Mouse (Mus musculus) heart, embryonic 13.5 days (tissue): Measurements from ENCODE around the gene Cntfr. TPM values are rescaled to one million over a fixed set of nuclear protein-coding genes. Genes with fewer than 3 reads are reported as not detected.
A peak's percentile ranks its signal among the peaks of the same experiment; 100 is the strongest.

Source experiments
- ATAC-seq: fragments of 200-750 bp; cut with Nextera tagmentation; 2 replicates; pipeline ENCODE4 v1.8.0; 2017; ENCODE audit warnings: moderate TSS enrichment; ENCODE audit not compliant: insufficient number of reproducible peaks, low FRiP score, low TSS enrichment; ENCODE audit errors: extremely low read depth
- H3K27ac ChIP-seq: fragments of 300-500 bp; sonication (generic); replicated peaks from 2 replicates; pipeline ENCODE4 v1.5.1; 2015; ENCODE audit warnings: moderate library complexity, mild to moderate bottlenecking, inconsistent platforms
- H3K27me3 ChIP-seq: fragments of 300-500 bp; sonication (generic); replicated peaks from 2 replicates; pipeline ENCODE4 v1.6.1; 2015; ENCODE audit warnings: mild to moderate bottlenecking, inconsistent platforms
- H3K36me3 ChIP-seq: fragments of 300-500 bp; sonication (generic); 2 replicates; pipeline ENCODE4 v1.6.1; 2015; ENCODE audit warnings: mild to moderate bottlenecking, inconsistent platforms
- H3K4me1 ChIP-seq: fragments of 300-500 bp; sonication (generic); 2 replicates; pipeline ENCODE4 v1.6.1; 2015; ENCODE audit warnings: inconsistent platforms
- H3K4me2 ChIP-seq: fragments of 300-500 bp; sonication (generic); 2 replicates; pipeline ENCODE4 v1.6.1; 2015; ENCODE audit warnings: inconsistent platforms, mild to moderate bottlenecking, moderate library complexity
- H3K4me3 ChIP-seq: fragments of 300-500 bp; sonication (generic); 2 replicates; pipeline ENCODE4 v1.5.1; 2015; ENCODE audit warnings: moderate library complexity, mild to moderate bottlenecking, inconsistent platforms
- H3K9ac ChIP-seq: fragments of 300-500 bp; sonication (generic); 2 replicates; pipeline ENCODE4 v1.6.1; 2015; ENCODE audit warnings: inconsistent platforms, mild to moderate bottlenecking, moderate library complexity
- H3K9me3 ChIP-seq: fragments of 300-500 bp; sonication (generic); 2 replicates; pipeline ENCODE4 v1.6.1; 2016; ENCODE audit warnings: inconsistent platforms
- WGBS: fragments of 180-500 bp; shearing (Covaris S2); methylation state at CpG from one replicate; pipeline ENCODE4 v1.1.7; 2015; ENCODE audit warnings: mixed read lengths; 5-methylcytosine and 5-hydroxymethylcytosine counted together
- polyA plus RNA-seq: library from polyadenylated mRNA; unstranded; fragments of >200 nt; fragmentation: Nextera tagmentation; extraction: Ambion mirVana; gene quantifications from 2 replicates; pipeline ENCODE4 v1.2.1, GENCODE M21; 2015

Gene Cntfr
- polyA plus RNA-seq, 1 experiment from 2014 or later, result 3.9 TPM

DNA sequence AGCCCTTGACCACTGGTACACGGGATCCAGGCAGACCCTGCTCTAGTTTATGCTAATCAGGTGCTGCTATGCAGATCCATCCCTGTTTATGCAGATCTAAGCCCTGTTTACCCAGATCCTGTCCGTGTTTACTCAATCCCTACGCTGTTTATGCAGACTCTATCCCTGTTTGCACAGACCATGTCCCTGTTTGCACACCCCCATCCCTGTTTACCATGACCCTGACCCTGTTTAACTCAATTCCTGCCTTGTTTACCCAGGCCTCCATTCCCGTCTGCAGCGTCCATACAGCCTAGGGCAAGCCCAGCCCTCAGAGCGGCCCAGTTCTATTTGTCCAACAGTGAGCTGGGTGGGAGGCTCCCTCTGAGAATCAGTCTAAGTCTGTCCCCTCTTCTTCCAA is 66.7 kb downstream of the Cntfr start:
- Histone ChIP-seq H3K36me3 (no peaks in the 10 kb centered on the region), H3K4me3 (no peak overlapping the region), H3K9ac (no peak overlapping the region), H3K27ac (no peak overlapping the region), H3K9me3 (no peaks in the 10 kb centered on the region), H3K4me2 (no peak overlapping the region), H3K4me1 (peaks cover 55% of the 10 kb centered on the region), H3K27me3 (peaks cover 21% of the 10 kb centered on the region; the same call in 1 of the 2 replicates)
- 49% methylated on average over 6 of the region's 6 CpGs for WGBS
- ATAC-seq, result no peak

DNA sequence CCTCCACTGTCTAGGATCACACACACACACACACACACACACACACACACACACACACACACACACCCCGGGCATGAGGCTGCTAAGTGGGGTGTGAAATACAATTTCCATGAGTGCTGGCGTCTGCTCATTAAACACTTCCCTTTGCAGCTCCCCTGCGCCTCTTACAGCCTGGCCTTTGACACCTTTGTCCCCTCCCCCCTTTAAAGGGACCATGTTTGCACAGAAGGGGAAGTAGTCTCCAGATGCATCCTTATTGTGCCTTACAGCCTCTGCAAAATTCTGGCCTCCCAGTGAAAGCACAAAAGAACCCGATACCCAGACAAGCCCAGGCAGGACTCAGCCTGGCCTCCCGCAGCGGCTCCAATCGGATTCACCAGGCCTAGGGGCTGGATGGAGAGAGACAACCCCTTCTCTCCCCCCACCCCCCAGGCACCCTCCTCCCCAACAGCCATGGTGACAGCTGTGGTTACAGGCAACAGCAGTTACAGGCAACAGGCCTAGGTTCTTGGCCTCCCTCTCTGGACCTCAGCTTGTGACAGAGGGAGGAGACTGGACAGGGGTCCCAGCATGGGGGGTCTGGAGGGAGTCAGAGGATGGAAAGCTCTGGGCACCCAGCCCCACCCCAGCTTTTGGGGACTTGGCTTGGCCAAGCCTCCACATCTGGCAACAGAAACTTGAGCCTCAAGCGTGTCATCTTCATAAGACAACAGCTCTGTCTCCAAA is 68.5 kb downstream of the Cntfr start:
- H3K4me1 ChIP-seq, result peaks cover 55% of the 10 kb centered on the region
- no peak overlapping the region for H3K4me3 ChIP-seq
- no peak for ATAC-seq
- no peak overlapping the region for H3K4me2 ChIP-seq
- WGBS, result 17% methylated on average over 8 of the region's 8 CpGs
- H3K27ac ChIP-seq, result peak overlapping the region; percentile 39
- peaks cover 19% of the 10 kb centered on the region; the same call in 1 of the 2 replicates for H3K27me3 ChIP-seq
- H3K9me3 ChIP-seq, result no peaks in the 10 kb centered on the region
- H3K9ac ChIP-seq, result peak overlapping the region; percentile 52
- no peaks in the 10 kb centered on the region for H3K36me3 ChIP-seq

DNA sequence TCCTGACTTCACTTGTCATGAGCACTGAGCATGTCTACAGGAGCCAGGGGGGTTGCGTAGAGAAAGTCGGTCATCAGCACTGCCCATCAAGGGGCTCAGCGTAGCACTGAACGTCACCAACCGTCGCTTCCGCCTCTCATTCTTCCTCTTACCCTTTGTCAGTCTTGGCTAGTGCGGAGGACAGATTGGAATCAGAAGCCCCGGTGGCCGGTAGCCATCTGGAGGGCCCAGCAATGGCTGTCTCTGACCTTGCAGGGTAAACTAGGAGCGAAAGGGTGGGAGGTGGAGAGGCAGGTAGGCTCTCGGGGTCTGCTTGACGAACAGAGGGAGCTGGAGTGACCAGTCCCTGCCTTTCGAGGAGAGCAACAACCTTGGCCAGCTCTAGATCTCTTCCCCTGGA is 74.8 kb downstream of the Cntfr start:
- WGBS, result 76% methylated on average over 14 of the region's 14 CpGs
- no peak for ATAC-seq
- no peaks in the 10 kb centered on the region for H3K9me3 ChIP-seq
- H3K27me3 ChIP-seq, result peaks cover 18% of the 10 kb centered on the region
- H3K36me3 ChIP-seq, result no peaks in the 10 kb centered on the region
- H3K4me2 ChIP-seq, result no peak overlapping the region
- H3K4me3 ChIP-seq, result no peak overlapping the region
- H3K27ac ChIP-seq, result no peak overlapping the region
- H3K4me1 ChIP-seq, result peaks cover 8% of the 10 kb centered on the region; the same call in 1 of the 2 replicates
- no peak overlapping the region for H3K9ac ChIP-seq

DNA sequence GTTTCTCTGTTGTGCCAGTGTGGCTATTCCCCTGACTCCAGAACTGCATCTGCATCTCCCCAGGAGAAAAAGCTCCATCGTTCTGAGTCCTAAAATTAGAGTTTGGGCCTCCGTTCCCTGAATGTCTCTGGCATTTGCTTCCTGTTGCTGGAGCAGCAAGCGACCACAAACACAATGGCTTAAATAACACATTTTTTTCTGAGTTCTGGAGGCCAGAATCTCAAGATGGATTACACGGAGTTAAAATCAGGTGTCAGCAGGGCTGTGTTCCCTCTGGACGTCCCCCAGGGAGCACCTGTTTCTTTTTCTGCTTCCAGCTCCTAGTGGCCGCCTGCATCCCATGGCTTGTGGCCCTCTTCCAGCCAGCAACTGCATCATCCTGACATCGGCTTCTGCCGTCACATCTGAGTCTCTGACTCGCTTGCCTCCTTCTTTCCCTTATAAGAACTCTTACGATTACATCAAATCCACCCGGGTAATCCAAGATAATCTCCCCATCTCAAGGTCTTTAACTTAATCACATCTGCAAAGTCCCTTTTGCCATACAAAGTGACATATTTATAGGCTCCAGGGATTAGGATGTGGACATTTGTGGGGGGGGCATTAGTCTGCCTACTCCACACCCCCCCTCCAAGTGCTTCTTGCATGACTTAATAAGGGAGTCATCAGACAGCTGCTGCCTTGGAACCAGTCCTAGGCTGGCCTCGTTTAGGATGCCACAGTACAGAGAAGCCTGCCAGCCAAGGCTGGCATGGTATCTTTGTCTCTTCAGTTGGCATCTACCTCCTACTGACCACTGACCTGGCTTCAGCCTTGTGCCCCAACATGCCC is 77.8 kb downstream of the Cntfr start:
- H3K9ac ChIP-seq, result no peak overlapping the region
- no peaks in the 10 kb centered on the region for H3K9me3 ChIP-seq
- 41% methylated on average over 12 of the region's 12 CpGs for WGBS
- H3K27me3 ChIP-seq, result peaks cover 14% of the 10 kb centered on the region
- H3K27ac ChIP-seq, result no peak overlapping the region
- no peak for ATAC-seq
- H3K4me3 ChIP-seq, result no peak overlapping the region
- H3K36me3 ChIP-seq, result no peaks in the 10 kb centered on the region
- H3K4me2 ChIP-seq, result no peak overlapping the region
- H3K4me1 ChIP-seq, result no peaks in the 10 kb centered on the region

DNA sequence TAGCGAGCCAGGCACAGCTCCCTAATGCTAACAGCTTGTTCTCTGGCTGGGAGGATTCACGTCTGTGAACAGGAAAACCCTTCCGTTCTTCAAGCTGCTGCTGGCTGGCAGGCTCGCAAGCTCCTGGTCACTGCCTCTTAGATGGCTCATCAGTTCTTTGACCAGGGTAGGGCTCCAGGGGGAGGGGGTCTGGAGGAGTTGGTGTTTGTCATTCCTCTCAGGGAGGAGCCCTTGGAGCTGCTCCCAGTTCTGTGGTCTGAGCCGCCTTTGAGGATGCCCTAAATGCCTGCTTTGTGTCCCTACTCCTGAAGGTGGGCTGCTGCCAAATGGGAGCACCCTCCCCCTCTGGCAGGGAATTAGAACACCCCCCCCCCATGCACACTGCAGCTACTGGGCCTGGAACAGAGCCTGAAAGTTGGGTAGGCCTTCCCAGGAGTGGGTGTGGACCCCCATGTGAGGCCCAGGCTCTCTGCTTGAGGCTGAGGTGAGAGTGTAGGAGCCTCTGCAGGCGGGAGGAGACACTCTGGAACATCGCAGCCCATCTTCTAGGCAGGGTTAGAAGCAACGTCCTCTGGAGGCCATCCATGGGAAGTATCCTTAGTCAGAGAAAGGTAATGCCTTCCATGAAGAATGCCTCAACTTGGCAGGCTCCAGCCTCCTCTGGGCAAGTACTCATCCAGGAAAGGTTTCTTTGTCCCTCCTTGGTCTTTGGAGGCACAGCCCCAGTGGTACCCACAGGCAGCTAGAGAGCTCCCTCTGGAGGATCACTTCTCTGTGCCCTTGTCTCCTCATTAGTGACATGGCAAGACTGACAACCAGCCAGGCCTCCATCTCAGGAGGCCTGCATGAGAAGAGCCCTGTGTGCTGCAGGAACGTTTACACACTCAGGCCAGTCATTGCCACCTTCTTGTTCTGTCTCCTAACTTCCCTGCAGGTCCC is 81.0 kb downstream of the Cntfr start:
- Histone ChIP-seq H3K9ac (no peak overlapping the region), H3K36me3 (no peaks in the 10 kb centered on the region), H3K4me2 (no peak overlapping the region), H3K27ac (no peak overlapping the region), H3K27me3 (peaks cover 30% of the 10 kb centered on the region), H3K4me1 (0 out of 2 replicates have a peak, but pooled peaks cover 3% of the 10 kb centered on the region), H3K4me3 (no peak overlapping the region), H3K9me3 (no peaks in the 10 kb centered on the region)
- WGBS, result 54% methylated on average over 9 of the region's 9 CpGs
- 0 out of 2 replicates have a peak, but pooled peaks have one; percentile 25 for ATAC-seq

DNA sequence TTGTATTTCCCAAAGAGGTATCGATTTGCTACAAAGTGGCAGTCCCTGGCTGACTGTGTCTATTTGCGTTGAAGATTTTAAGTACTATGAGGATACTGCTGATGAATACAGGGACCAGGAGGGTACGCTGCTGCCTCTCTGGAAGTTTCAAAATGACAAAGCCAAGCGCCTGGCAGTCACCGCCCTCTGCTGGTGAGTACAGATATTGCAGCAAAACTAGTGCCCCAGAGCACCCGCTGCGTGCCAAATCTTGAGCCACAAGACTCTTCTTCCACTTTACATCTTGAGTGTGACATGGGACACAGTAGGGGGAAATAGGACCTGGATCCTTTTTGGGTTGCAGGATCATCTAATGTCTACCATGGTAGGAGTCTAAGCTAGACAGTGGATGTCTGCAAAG is 82.7 kb downstream of the Cntfr start:
- Histone ChIP-seq H3K9ac (no peak overlapping the region), H3K4me3 (no peak overlapping the region), H3K27ac (no peak overlapping the region), H3K4me2 (no peak overlapping the region), H3K9me3 (no peaks in the 10 kb centered on the region), H3K4me1 (0 out of 2 replicates have a peak, but pooled peaks cover 3% of the 10 kb centered on the region), H3K36me3 (no peaks in the 10 kb centered on the region), H3K27me3 (peaks cover 27% of the 10 kb centered on the region)
- no peak for ATAC-seq
- 8% methylated on average over 7 of the region's 7 CpGs for WGBS

DNA sequence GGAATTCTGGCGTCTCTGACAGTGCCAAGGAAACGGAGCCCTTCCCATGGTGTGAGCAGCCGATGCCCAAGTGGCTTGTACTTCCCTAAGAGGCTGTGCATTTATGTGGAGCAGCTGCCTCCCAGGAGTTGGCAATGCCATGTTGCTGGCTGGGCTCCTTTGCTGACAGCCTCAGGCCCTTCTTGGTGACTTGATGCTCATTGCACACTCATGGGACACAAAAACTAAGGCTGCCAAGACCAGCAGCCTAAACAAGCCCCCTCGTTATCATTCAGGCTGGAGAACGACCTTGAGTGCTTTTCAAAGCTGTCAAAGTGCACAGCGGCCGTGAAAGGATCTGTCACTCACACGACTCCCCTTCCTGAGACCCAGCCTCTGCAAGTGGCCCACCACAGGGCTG is 84.7 kb downstream of the Cntfr start:
- Histone ChIP-seq H3K4me3 (no peak overlapping the region), H3K9ac (no peak overlapping the region), H3K9me3 (no peaks in the 10 kb centered on the region), H3K4me1 (0 out of 2 replicates have a peak, but pooled peaks cover 3% of the 10 kb centered on the region), H3K4me2 (no peak overlapping the region), H3K27ac (no peak overlapping the region), H3K27me3 (peaks cover 34% of the 10 kb centered on the region), H3K36me3 (no peaks in the 10 kb centered on the region)
- WGBS, result 40% methylated on average over 8 of the region's 8 CpGs
- ATAC-seq, result no peak

DNA sequence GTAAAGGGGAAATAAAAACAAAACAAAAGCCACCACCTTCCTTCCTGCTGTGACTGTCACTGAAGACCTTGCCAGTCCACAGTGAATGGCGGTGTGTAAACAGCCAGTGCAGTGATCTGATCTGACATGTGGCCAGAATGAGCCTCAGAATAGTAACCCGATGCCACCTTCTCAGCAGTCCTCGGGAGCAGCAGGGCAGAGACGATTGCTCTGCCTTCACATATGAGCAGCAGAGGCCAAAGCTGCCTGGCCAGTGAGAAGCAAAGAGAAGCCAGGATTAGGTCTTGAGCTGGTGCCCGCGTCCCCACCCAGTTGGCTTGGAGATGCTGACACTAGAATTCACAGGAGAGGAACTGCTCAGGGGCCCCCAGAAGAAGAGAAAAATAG is 86.3 kb downstream of the Cntfr start:
- peaks cover 34% of the 10 kb centered on the region for H3K27me3 ChIP-seq
- WGBS, result 47% methylated on average over 6 of the region's 6 CpGs
- no peak overlapping the region for H3K27ac ChIP-seq
- H3K4me2 ChIP-seq, result no peak overlapping the region
- no peaks in the 10 kb centered on the region for H3K9me3 ChIP-seq
- no peak overlapping the region for H3K4me3 ChIP-seq
- no peaks in the 10 kb centered on the region for H3K36me3 ChIP-seq
- H3K9ac ChIP-seq, result no peak overlapping the region
- no peak for ATAC-seq
- H3K4me1 ChIP-seq, result 0 out of 2 replicates have a peak, but pooled peaks cover 3% of the 10 kb centered on the region

DNA sequence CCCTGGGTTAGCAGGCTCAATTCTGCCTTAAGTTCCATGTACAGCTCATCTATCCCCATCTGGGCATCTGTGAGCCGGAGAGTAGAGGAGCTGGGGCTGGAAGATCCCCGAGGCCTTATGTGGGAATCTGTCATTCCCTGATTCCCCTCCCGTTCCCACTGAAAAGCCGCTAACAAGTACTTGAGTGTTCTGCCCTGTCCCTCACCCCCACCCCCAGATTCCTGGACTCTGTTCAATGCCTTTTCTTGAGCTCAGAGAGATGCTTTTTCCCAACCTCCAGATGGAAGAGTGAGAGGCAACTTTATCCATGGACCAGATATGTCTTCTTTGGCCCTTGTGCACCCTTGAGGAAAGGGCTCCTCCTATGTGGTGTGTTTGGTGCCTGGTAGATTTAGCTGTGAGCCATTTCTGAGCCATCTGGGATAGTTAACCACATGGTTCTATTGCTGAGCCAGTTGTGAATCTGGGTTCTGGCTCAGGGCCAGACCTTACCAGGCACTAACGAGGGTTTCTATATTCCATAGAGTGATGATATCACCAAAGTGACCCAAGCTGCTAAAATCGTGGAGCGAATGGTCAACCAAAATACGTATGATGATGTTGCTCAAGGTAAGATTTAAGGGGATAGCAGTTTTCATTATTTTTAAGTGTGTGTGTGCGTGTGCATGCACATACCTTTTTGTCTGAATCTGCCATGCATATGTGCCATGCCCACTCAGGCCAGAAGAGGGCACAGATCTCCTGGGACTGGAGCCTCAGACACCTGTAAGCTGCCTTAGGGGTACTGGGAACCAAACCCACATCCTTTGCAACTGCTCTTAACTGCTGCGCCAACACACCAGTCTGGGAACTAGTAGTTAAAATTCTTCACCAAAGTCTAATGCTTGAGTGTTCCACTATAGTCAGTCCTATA is 87.0 kb downstream of the Cntfr start:
- no peak for ATAC-seq
- Histone ChIP-seq H3K36me3 (no peaks in the 10 kb centered on the region), H3K9ac (no peak overlapping the region), H3K27ac (no peak overlapping the region), H3K27me3 (peaks cover 36% of the 10 kb centered on the region), H3K4me1 (0 out of 2 replicates have a peak, but pooled peaks cover 3% of the 10 kb centered on the region), H3K4me3 (no peak overlapping the region), H3K9me3 (no peaks in the 10 kb centered on the region), H3K4me2 (no peak overlapping the region)
- 69% methylated on average over 10 of the region's 10 CpGs for WGBS
